8 mouse cellular contexts compared by ENCODE assay signal in genomic region chr4:81567928-81568327, GRCm38 (mm10).
A peak's percentile ranks its signal among the peaks of the same experiment; 100 is the strongest.
DNase-seq lines count a peak whose midpoint lies in the region; ATAC-seq lines count a peak whose summit lies in the region.

No protein-coding gene starts in this region.

- intact Hi-C loops in left cerebral cortex, postnatal 4 days (cut with DNase I), result loop anchor here (2.0 to 10.0 kb wide), 4 partner anchors 777 to 1367 kb away; no protein-coding TSS in a partner anchor

- no peaks in the 10 kb centered on the region for H3K36me3 ChIP-seq in embryonic facial prominence, embryonic 14.5 days (ENCODE audit: control insufficient read depth, insufficient read depth, low read length)
- H3K36me3 ChIP-seq in kidney, embryonic 15.5 days, result no peaks in the 10 kb centered on the region
- H3K36me3 ChIP-seq in neural tube, embryonic 12.5 days, result no peaks in the 10 kb centered on the region

- no peaks in the 10 kb centered on the region for H3K9me3 ChIP-seq in embryonic facial prominence, embryonic 14.5 days (ENCODE audit: control insufficient read depth, low read length)
- H3K9me3 ChIP-seq in kidney, embryonic 15.5 days (replicated peaks), result no peaks in the 10 kb centered on the region
- H3K9me3 ChIP-seq in neural tube, embryonic 12.5 days, result no peaks in the 10 kb centered on the region

- peak overlapping the region; percentile 71 for H3K27ac ChIP-seq in embryonic facial prominence, embryonic 14.5 days (replicated peaks; ENCODE audit: low read depth, low read length)
- no peak overlapping the region for H3K27ac ChIP-seq in kidney, embryonic 15.5 days
- no peak overlapping the region for H3K27ac ChIP-seq in neural tube, embryonic 12.5 days

- peak; percentile 96 for DNase-seq in left cerebral cortex, postnatal 4 days
- DNase-seq in left cerebral cortex, adult 9 months (ENCODE audit: low spot score in 2 of 2), result no peak
- DNase-seq in embryonic facial prominence, embryonic 14.5 days (ENCODE audit: low spot score), result peak; percentile 88
- no peak for DNase-seq in T-cell, adult 2 months (ENCODE audit: low spot score)
- no peak for DNase-seq in adipocyte (ENCODE audit: low spot score)
- DNase-seq in ovary, postnatal 10 days (ENCODE audit: low spot score), result no peak

- 36% methylated on average over 5 of the region's 5 CpGs for whole genome bisulfite sequencing in embryonic facial prominence, embryonic 14.5 days
- 49% methylated on average over 5 of the region's 5 CpGs for WGBS in kidney, embryonic 15.5 days
- WGBS in neural tube, embryonic 12.5 days, result 17% methylated on average over 5 of the region's 5 CpGs

- H3K27me3 ChIP-seq in embryonic facial prominence, embryonic 14.5 days (replicated peaks; ENCODE audit: control insufficient read depth, insufficient read depth, low read length), result no peaks in the 10 kb centered on the region
- H3K27me3 ChIP-seq in kidney, embryonic 15.5 days, result peaks cover 10% of the 10 kb centered on the region; the same call in 1 of the 2 replicates
- H3K27me3 ChIP-seq in neural tube, embryonic 12.5 days (replicated peaks), result no peaks in the 10 kb centered on the region

- peaks cover 35% of the 10 kb centered on the region for H3K4me1 ChIP-seq in embryonic facial prominence, embryonic 14.5 days (ENCODE audit: control insufficient read depth, insufficient read depth, low read length)
- peaks cover 8% of the 10 kb centered on the region for H3K4me1 ChIP-seq in kidney, embryonic 15.5 days
- peaks cover 5% of the 10 kb centered on the region; the same call in 1 of the 2 replicates for H3K4me1 ChIP-seq in neural tube, embryonic 12.5 days

- ATAC-seq in embryonic facial prominence, embryonic 14.5 days (ENCODE audit: low read depth), result peak; percentile 80; the same call in 1 of the 2 replicates
- peak; percentile 58; the same call in 1 of the 2 replicates for ATAC-seq in kidney, embryonic 15.5 days (replicated peaks; ENCODE audit: low FRiP score)
- peak; percentile 100 for ATAC-seq in neural tube, embryonic 12.5 days (ENCODE audit: low FRiP score, low read depth)

- no peak overlapping the region for H3K4me3 ChIP-seq in embryonic facial prominence, embryonic 14.5 days (ENCODE audit: low read depth, low read length)
- H3K4me3 ChIP-seq in kidney, embryonic 15.5 days (replicated peaks), result no peak overlapping the region
- no peak overlapping the region for H3K4me3 ChIP-seq in neural tube, embryonic 12.5 days

- no peak overlapping the region; the same call in 1 of the 2 replicates for H3K9ac ChIP-seq in embryonic facial prominence, embryonic 14.5 days (ENCODE audit: low read depth, low read length)
- H3K9ac ChIP-seq in kidney, embryonic 15.5 days, result no peak overlapping the region
- H3K9ac ChIP-seq in neural tube, embryonic 12.5 days, result no peak overlapping the region

- no peak overlapping the region for H3K4me2 ChIP-seq in embryonic facial prominence, embryonic 14.5 days (ENCODE audit: low read depth, low read length)
- no peak overlapping the region for H3K4me2 ChIP-seq in kidney, embryonic 15.5 days
- H3K4me2 ChIP-seq in neural tube, embryonic 12.5 days (replicated peaks), result no peak overlapping the region

Comparison
In these comparisons a context has a peak if more than half of its experiments do, and no peak if none do; other contexts are left out.
1. DNase-seq: peak in left cerebral cortex, postnatal 4 days (single experiment) and embryonic facial prominence, embryonic 14.5 days (single experiment); none in left cerebral cortex, adult 9 months (0 of 2), T-cell, adult 2 months (single experiment), adipocyte (single experiment) and ovary, postnatal 10 days (single experiment).
2. Peak in every context shown above with its lines, with median percentiles within 50 percentile points of each other: ATAC-seq.